Mouse (Mus musculus): ENCODE measurements around the gene Zmat3.
A peak's percentile ranks its signal among the peaks of the same experiment; 100 is the strongest.

The Zmat3 gene

DNA sequence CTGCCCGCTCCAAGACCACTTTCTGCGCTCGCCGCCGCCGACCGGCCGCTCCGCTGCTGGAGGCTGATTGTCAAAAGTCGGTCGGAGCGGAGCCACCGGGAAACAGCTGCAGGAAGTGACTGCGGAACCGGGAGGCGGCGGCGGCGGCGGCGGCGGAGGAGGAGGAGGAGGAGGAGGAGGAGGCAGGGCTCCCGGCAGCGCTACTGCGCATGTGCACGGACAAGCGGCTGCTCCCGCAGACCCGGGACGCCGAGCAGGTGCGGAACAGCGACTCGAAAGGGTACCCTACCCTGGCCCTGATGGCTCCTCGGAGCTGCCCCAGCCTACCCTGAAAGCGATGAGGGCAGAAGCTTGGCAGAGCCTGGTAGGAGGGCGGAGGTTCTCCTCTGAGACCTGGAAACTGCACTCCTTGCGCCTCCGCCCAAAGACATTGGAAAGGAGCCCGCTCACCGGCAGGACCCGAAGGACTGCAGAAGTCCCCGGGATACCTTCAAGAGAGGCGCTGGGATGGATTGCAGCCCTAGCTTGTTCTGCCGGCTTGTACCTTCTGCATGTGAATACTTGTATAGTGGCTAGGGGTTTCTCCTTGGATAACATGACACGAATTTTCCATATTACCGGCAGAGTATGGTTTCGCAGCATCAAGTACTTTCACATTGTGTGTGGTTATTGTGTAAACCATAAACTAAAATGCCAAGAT, at the start of gene Zmat3:
Zmat3 (minus strand) TSS at position 469 of the 700 bp plus-strand sequence.
- peak; percentile 93 to 94 for DNase-seq

DNA sequence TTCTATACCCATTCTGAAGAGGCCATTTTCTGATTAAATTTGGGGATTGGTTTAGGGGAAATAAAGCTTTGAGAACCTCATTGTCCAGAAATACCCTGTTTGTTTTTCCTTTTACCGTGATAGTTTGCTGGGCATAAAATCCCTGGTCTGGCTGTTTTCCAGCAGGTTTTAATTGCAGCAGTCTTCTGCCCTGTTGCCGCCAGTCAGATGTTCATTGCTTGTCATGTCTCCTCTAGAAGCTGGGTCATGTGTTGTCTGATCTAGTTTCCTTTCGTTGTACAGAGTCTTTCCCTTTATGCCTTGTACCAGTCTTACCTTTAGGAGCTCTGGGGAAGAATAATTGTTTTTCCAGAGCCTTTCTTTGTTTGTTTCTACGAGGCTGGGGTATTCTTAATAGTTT, 48.6 kb upstream of the Zmat3 start:
- peak in 1 of 2 experiments; percentile 21 for DNase-seq

DNA sequence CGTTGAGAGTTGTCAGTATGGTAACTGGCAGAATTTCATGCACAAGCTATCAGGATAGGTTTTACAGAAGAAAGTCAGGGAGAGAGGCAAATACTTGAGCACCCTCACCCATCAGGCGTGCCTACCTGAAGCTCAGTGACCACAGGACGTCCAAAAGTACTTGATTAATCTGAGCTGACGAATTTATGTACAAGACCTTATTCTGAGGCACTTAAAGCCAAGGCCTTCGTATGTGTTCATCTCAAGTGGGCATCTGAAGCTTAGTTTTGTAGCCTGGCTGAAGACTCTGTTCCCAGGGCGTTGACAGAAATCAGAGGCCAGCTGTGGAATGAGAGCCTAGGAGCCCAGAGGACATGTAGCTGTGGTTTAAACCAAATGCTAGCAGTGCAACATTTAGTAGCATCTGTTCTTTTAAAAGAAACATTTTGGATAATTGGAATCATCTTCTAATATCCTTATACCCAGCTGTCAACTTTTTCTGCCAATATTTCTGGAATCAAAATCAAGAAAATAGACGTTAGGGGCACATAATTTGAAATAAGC, 46.8 kb upstream of the Zmat3 start:
- no peak for DNase-seq

DNA sequence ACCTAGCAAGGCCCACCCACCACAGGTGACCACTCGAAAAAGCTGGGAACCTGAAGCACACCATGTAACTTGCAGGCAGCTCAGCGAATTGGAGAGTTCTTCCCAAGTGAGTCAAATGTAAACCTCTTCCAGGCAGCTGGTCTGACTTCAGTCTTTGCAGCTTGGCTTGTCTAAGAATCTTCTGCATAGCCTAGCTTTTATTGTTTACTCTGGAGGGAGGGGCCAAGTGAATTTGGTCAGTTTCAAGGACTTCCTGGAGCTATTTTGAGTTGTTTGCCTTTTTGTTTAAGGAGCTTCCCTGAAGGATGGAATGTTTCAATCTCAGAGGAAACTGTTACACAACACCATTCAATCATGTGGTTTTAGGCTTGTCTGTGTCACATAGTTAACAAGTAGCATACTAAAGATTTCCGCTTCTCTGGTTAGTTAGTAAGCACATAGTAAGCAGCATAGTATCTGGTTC, 43.0 kb upstream of the Zmat3 start:
- no peak for DNase-seq

DNA sequence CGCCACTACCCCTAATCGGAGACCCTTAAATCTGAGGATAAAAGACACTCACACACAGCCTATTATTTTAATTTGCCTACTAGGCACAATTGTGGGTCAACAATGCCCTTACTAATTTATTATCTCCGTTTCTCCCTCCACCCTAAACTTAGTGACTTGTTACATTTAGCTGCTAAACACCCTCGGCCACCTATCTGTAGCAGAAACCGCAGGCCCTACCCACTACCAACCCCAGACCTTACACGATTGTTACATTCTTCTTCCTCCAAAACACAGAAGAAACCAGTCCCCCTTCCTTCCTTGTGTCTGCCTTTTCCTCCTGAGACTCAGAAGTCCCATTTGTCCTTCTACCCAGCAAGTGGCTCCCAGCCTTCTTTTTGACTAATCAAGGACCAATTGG, 41.0 kb upstream of the Zmat3 start:
- no peak for DNase-seq

DNA sequence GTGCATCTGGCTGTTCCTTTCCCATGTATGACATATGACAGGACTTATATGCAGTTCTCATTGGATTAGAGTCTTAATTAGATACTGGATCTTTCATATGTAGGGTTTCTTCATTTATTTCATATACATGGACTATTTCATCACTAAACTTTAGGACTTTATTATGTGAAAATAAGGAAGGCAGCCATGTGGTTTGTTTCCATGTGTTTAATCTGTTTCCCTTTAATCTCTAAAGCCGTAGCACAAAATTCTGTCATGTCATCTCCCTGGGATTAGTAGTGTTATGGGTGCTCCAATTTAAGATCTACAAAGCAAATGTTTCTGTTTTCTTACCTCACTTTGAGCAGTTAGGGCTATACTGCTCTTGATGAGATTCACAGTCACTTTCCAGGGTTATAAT, 39.9 kb upstream of the Zmat3 start:
- no peak for DNase-seq

DNA sequence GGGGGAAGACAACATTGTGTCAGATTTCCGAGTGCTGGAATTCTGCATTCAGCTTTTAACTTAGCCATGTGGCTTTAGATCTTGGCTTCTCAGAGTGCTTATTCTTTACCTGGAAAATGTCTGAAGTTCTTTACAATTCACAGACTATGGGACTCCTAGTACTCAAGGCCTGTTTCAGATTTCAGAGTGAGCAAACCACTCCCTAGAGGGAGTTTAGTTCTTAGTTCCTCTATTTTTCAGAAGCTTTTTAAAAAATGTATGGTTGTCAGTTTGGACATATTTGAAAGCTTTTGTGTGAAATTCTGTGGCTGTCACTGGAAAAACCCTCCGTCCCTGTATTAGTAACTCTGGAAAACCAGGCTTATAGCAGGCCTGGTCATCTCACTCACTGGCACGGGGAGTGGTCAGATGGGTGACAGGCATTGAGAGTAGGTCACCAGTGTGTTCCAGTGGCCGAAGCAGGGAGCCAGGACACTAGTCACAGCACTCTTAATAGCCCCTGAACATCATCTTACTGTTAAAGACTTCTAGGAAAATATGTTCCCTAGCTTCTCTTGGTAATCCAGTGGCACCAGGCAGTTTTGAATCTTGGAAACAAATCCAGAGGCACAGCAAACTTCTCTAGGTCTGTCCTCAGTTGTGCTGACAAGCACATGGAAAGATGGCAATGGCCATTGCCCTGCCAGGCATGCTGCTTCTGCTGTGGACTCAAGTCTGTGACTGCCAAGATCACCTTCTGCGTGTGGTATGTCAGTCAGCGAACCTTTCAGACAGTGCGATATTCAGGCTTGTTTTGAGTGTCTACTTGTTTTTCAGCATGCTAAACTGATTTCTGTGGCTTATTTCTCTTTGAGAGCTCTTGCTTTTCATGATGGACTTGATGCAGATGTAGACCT, 37.4 kb upstream of the Zmat3 start:
- peak; percentile 47 to 63 for DNase-seq

DNA sequence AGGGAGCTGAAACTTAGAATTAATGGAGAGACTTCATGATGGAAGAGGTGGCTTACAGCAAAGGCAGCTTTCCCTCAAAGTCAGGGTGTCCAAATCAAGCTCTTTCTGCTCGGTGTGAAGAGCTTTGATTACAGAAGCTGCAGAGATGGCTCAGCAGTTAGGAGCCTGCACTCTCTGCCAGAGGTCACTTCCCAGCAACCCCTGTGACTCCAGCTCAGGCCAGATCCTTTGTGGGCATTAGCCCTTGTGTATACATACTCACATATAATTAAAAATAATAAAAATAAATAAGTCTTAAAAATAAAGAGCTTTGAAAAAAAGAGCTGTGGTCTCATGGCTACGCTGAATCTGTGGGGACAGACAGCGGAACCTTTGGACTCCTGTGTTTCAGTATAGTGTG, 35.8 kb upstream of the Zmat3 start:
- no peak for DNase-seq

DNA sequence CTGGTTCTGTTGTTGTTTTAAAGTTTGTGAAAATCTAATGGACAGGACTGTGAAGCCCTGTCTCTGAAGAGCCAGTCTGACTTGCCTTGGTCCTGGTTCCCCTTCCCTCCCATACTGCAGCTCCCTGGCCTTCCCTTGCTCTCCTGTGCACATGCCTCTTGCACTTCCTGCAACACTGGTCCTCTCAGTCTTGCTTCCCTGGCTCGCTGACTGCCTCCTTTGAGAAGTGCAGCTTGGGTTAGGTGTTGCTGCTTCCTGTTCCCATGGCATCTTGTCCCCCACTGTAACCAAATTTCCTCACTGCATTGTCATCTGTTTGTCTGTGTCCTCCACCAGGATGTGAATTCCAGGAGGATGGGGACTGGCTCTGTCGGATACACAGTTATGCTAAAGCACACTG, 34.1 kb upstream of the Zmat3 start:
- no peak for DNase-seq

DNA sequence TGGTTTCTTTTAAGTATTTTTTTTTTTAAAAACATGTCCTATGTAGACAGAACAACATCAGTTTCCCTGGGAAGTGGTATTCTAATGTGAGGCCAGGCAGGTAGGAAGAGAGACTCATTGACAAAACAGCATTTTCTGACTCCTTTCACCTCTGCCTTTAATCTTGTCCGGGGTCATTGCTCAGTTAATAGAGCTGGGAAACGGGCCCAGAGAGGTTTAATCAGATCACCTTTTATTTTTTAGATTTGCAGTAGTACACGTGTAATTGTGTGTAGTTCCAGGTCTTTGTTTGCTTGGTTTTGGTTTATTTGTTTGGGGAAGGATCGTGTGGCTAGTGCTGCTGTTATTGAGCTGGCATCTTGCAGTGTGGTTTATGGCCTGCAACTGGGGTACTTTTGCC, 33.6 kb upstream of the Zmat3 start:
- DNase-seq, result no peak

DNA sequence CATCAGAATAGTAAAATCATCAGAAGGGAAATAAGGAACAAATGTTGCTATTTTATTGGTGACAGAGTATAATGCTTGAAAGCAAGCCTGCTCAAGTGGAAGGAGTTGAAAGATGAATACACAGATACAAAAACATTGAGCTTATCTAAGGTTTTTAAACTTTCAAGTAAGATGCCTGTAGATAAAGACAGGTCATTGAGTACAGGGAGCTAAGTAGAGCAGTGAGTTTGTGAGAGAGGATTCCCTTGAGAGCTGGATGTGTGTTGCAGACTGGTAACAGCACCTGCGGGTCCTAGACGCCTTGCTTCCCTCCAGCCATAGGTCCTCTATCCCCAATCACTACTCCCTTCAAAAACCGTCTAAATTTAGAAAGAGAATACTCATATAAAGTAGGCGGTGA, 32.8 kb upstream of the Zmat3 start:
- DNase-seq, result no peak

DNA sequence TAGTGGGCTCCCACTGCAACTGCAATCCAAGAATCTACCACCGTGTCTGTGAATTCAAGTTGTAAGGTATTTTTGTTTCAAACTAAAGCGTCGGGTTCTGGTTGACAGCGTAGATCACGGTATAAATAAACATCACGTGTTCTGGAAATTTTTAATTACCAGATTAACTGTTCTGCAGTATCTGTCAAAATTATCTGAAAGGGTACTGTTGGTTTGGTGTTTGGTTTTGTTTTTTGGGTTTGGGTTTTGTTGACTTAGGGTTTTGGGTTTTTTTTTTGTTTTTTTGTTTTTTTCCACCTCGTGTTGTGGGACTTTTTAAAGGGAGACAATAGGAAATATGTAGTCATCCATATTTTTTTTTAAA, 32.3 kb upstream of the Zmat3 start:
- no peak for DNase-seq

DNA sequence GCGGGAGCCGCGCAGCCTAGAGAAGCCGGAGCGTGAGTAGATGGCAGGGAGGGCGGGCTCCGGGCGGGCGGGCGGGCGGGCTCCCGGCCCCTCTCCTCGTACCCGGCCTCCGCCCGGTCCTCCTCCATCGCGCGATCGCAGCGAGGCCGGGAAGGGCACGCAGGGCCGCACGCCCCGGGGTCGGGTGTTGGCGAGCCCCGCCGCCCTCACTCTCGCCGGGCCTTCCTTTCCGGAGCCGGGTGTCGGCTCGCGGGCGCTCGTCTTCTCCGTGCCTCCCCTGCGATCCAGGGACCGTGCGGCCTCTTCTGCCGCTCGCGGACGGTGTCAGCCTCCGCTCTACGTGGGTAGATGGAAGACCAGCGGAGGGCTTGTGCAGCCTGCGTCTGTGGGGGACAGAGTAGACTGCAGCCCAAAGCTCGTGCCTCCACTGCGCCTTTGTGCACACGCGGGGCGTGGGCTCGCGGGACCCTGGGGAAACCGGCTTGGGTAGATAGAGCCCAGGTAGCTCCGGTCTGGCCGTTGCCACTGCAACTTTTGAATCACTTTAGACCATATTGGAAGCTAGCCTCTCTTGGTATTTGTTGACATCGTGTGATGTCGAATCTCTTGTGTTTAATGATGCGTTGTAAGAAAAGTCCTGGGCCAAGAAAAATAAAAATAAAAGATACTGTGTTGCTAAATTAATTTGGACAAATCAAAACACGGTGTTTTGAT, 31.8 kb upstream of the Zmat3 start, which contains the start of gene Pik3ca:
Pik3ca (plus strand) TSS at position 211 of the 714 bp plus-strand sequence.
- DNase-seq, result peak; percentile 72 to 77

DNA sequence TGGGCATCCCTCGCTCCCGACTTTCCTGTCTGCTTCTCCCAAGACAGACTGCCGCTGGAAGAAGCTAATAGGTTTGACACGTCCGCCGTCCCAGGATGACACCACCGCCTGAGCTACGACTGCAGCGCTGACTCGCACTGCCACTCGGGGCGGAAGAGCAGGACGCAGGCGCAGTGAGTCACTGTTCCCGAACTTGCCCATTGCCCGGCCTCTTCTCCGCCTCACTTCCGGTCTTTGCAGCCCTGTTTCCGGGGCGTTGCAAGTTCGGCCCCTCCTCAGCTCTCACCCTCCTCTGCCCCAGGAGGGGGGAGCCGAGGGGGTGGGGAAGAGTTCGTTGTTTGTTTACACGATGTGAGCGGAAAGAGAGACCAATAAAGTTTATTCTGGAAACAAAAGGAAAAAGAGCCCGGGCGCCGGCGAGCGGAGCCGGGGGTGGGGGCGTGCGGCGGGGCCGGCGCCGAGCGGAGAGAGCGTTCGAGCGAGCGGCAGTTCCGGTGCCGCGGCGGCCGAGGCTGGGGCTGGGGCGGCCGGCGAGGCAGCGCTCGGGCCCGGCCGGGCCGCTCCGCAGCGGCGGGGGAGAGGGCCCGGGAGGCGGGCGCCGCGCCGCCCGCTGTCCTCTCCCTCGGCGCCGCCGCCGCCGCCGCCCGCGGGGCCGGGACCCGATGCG, 31.1 kb upstream of the Zmat3 start:
- peak; percentile 96 to 97 for DNase-seq

DNA sequence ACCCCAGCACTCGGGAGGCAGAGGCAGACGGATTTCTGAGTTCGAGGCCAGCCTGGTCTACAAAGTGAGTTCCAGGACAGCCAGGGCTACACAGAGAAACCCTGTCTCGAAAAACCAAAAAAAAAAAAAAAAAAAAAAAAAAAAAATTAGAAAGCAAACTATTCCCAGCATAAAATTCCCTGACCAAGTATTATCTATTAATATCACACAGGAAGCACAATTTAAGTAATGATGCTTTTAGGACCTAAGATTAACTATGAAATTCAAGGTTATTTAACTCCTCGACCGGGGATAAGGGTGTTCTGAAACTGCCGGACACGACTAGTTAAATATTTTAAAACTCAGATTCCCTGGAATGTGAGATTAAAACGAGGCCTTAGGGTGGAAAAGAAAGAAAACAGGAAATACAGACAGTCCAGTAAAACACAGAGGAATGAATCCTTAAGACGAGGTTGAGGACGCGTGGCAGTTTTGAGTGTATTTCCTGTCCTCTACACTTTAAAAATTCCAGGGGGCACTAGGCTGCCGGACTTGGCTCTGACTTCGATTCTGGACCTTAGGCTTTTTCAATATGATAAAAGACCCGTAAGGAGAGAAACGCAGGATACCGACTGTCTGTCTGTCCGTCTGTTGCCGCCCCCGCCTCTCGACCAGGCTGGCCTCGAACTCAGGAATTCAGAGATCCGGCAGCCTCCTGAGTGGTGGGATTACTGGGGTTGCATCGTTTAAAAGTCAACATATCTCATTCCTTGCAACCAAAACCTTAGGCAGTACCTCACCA, 30.1 kb upstream of the Zmat3 start:
- DNase-seq, result peak; percentile 47 to 55

DNA sequence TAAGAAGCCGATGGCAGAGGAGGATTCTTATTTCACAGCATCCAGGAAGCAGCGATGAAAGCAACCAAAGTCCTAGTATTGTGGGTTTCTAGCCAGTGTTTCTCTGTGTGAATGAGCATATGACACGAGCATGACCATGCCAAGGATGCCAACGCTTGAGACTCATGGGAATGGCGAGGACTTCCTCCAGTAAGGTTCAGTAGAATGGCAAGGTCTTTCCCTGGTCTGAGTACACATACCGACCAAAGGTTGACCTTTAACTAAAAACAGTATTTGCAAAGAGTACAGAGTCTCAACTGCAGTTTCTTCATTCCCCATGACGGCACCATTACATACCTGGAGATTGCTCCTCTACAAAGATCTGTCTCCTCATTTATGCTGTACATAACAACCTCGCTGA, 28.2 kb upstream of the Zmat3 start:
- no peak for DNase-seq

DNA sequence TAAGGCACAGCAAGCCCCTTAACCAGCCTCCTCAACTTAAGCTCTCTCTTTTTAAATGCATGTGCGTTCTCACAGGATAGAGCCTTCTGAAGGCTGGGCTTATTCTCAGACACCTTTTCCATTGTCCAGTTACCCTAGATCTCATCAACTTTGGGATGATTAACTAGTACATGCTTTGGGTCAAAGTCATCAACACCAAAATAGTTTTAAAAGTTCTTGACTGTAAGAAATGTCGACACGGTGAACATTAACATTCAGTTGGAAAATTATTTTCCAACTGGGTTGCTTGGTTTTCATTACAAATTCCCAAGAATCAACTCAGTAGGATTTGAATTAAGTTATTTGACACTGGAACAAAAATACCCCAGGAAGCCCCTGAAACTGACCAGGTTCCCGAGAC, 27.0 kb upstream of the Zmat3 start:
- DNase-seq, result no peak

DNA sequence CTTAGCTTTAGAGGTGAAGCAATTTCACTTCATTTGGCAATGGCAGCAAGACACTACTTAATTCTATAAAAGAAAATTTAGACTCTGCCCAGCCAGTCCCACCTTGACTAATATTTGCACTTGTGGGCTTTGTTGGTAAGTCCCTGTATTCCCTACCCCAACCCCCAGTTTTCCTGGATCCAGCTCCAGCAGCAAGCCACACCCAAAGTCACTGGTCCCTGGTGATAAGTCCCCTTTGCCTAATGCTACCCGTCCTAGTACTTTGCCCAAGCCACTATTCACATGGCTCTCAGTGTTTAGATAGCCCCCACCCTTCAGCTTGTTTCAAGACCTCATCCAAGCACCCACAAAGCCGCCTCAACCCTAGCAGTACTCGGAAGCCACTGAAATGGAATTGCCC, 15.7 kb upstream of the Zmat3 start:
- DNase-seq, result no peak

DNA sequence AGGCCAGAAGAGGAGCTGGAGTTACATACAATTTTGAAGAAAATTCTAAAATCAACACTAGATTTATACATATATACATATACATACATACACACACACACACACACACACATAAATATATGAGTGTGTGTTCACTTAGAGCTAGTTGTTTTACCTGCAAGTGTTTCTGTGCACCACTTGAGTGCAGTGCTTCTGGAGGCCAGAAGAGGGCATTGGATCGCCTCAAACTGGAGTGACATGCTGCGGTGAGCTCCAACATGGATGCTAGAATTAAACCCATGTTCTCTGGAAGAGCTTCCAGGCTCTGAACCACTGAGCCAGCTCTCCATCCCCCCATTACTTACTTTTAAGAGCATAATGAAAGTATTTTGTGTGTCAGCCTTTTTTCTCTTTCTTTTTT, 14.1 kb upstream of the Zmat3 start:
- DNase-seq, result no peak

DNA sequence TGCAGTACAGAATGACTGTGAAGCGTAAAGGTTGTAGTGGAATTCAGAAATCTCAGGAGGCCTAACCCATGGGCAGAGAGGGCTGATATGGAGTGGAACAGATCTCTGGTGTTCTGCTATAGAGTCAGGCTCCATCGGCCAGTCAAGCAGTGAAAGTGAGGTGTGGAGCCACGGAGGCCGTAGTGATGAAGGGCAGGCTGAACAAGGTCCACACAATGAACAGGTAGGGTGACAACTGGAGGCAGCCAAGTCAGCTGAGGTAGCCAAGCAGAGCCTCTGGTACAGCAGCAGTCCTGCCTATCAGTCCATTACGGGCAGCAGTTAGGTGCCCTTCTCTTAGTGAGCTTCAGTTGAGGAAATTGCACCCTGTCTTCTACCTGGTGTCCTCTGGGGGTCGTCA, 7.4 kb upstream of the Zmat3 start:
- no peak for DNase-seq

DNA sequence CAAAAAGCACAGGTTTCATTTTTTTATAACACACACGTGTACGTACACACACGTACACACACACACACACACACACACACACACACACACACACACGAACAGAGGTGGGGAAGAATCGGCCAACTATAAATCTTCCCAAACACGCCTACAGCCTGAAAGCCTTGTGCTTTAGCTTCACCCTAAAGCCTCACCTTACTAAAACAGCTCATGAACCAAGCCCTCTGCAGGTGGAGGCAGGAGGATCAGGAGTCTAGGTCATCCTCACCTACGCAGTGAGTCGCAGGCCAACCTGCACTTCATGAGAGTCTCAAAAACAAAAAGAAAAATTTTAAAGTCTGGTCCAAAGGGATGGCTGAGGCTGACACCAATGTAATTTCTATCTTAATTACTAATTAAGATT, 6.7 kb upstream of the Zmat3 start:
- DNase-seq, result no peak

DNA sequence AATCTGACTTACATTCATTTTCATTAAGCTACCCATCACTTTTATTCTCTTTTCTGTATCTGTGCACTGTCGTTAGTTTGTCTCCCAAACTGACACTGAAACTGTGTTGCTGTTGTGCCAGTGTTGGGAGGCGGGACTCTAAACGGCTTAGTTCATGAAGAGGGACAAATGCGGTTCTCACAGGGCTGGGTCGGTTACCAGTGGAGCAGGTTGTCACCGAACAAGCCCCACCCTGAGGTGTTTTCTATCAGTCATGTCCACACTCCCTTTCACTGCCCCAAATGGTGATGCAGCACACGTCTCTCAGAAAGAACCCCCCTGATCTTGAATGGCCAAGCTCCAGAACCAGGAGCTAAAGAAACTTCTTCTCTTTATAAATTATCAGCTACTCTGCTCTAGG, 6.1 kb upstream of the Zmat3 start:
- DNase-seq, result no peak
